Mouse (Mus musculus): ENCODE results near the gene Avpi1. TPM values are rescaled to one million over a fixed set of nuclear protein-coding genes. Genes with fewer than 3 reads are reported as not detected.
A peak's percentile ranks its signal among the peaks of the same experiment; 100 is the strongest.

The Avpi1 gene
- polyA plus RNA-seq, 2 experiments, result 16.5 to 34.8 TPM

GRCm38 (mm10) chr19:42147769-42148568 lies 19.1 kb upstream of the Avpi1 start:
- peak; percentile 12 for ATAC-seq (ENCODE audit: low FRiP score, low read depth)
- Histone ChIP-seq H3K4me3 (replicated peaks; ENCODE audit: low read length) (peak overlapping the region; percentile 83), H3K27me3 (ENCODE audit: control insufficient read depth, insufficient read depth, low read length) (no peaks in the 10 kb centered on the region)

GRCm38 (mm10) chr19:42147170-42147768 lies 18.4 kb upstream of the Avpi1 start, which contains the start of gene Marveld1:
Gene Marveld1, plus strand, starts transcription at chr19:42147400.
- Histone ChIP-seq H3K9me3 (ENCODE audit: control insufficient read depth, low read length) (no peaks in the 10 kb centered on the region), H3K9ac (ENCODE audit: low read depth, low read length, severe bottlenecking) (peak within 1 kb of the TSS; percentile 89), H3K4me1 (ENCODE audit: control insufficient read depth, insufficient read depth, low read length) (peaks cover 29% of the 10 kb centered on the region), H3K36me3 (ENCODE audit: control insufficient read depth, insufficient read depth, low read length) (peaks cover 11% of the 10 kb centered on the region), H3K27ac (replicated peaks; ENCODE audit: low read depth, low read length) (peak within 1 kb of the TSS; percentile 94), H3K4me3 (replicated peaks; ENCODE audit: low read length) (peak within 1 kb of the TSS; percentile 83), H3K4me2 (replicated peaks; ENCODE audit: low read depth, low read length, severe bottlenecking) (peak within 1 kb of the TSS; percentile 79), H3K27me3 (ENCODE audit: control insufficient read depth, insufficient read depth, low read length) (no peaks in the 10 kb centered on the region)
- peak; percentile 53; the same call in 1 of the 2 replicates for TF ChIP-seq POLR2A (IDR thresholded peaks at IDR 0.05; ENCODE audit: borderline replicate concordance, extremely low read depth, insufficient read depth, insufficient read length)
- peak; percentile 87 for DNase-seq (ENCODE audit: low spot score)
- under 1% methylated on average over 46 of the region's 57 CpGs for WGBS
- ATAC-seq (ENCODE audit: low FRiP score, low read depth), result peak; percentile 84

More at GRCm38 (mm10) chr19:42147769-42148568, 19.1 kb upstream of the Avpi1 start:
- Histone ChIP-seq H3K27ac (replicated peaks; ENCODE audit: low read depth, low read length) (peak overlapping the region; percentile 94), H3K36me3 (ENCODE audit: control insufficient read depth, insufficient read depth, low read length) (peaks cover 13% of the 10 kb centered on the region), H3K9me3 (ENCODE audit: control insufficient read depth, low read length) (no peaks in the 10 kb centered on the region), H3K4me1 (ENCODE audit: control insufficient read depth, insufficient read depth, low read length) (peaks cover 29% of the 10 kb centered on the region), H3K9ac (ENCODE audit: low read depth, low read length, severe bottlenecking) (peak overlapping the region; percentile 89), H3K4me2 (replicated peaks; ENCODE audit: low read depth, low read length, severe bottlenecking) (peak overlapping the region; percentile 79)
- no peak for TF ChIP-seq POLR2A (IDR thresholded peaks at IDR 0.05; ENCODE audit: borderline replicate concordance, extremely low read depth, insufficient read depth, insufficient read length)
- under 1% methylated on average over 52 of the region's 63 CpGs for WGBS
- DNase-seq (ENCODE audit: low spot score), result no peak

GRCm38 (mm10) chr19:42146276-42147010 lies 17.6 kb upstream of the Avpi1 start:
- Histone ChIP-seq H3K27me3 (ENCODE audit: control insufficient read depth, insufficient read depth, low read length) (no peaks in the 10 kb centered on the region), H3K4me2 (replicated peaks; ENCODE audit: low read depth, low read length, severe bottlenecking) (peak overlapping the region; percentile 79), H3K4me1 (ENCODE audit: control insufficient read depth, insufficient read depth, low read length) (peaks cover 29% of the 10 kb centered on the region), H3K36me3 (ENCODE audit: control insufficient read depth, insufficient read depth, low read length) (peaks cover 9% of the 10 kb centered on the region), H3K9me3 (ENCODE audit: control insufficient read depth, low read length) (no peaks in the 10 kb centered on the region), H3K27ac (replicated peaks; ENCODE audit: low read depth, low read length) (peak overlapping the region; percentile 94), H3K9ac (ENCODE audit: low read depth, low read length, severe bottlenecking) (peak overlapping the region; percentile 89), H3K4me3 (replicated peaks; ENCODE audit: low read length) (peak overlapping the region; percentile 83)
- ATAC-seq (ENCODE audit: low FRiP score, low read depth) (no peak), DNase-seq (ENCODE audit: low spot score) (no peak)
- TF ChIP-seq POLR2A (IDR thresholded peaks at IDR 0.05; ENCODE audit: borderline replicate concordance, extremely low read depth, insufficient read depth, insufficient read length), result no peak
- 87% methylated on average over 9 of the region's 9 CpGs for WGBS

- WGBS, result 89% methylated on average over 2 of the region's 2 CpGs
- TF ChIP-seq POLR2A (IDR thresholded peaks at IDR 0.05; ENCODE audit: borderline replicate concordance, extremely low read depth, insufficient read depth, insufficient read length), result no peak
- no peak for DNase-seq (ENCODE audit: low spot score)
These were observed 16.9 kb upstream of the Avpi1 start for GRCm38 (mm10) chr19:42145731-42146130.

GRCm38 (mm10) chr19:42145210-42145609 lies 16.4 kb upstream of the Avpi1 start:
- H3K27ac ChIP-seq (replicated peaks; ENCODE audit: low read depth, low read length), result no peak overlapping the region
- peaks cover 24% of the 10 kb centered on the region for H3K4me1 ChIP-seq (ENCODE audit: control insufficient read depth, insufficient read depth, low read length)
- H3K9me3 ChIP-seq (ENCODE audit: control insufficient read depth, low read length), result no peaks in the 10 kb centered on the region
- no peak overlapping the region for H3K9ac ChIP-seq (ENCODE audit: low read depth, low read length, severe bottlenecking)
- WGBS, result 67% methylated on average over 4 of the region's 4 CpGs
- no peak overlapping the region for H3K4me2 ChIP-seq (replicated peaks; ENCODE audit: low read depth, low read length, severe bottlenecking)
- no peak for TF ChIP-seq POLR2A (IDR thresholded peaks at IDR 0.05; ENCODE audit: borderline replicate concordance, extremely low read depth, insufficient read depth, insufficient read length)
- ATAC-seq (ENCODE audit: low FRiP score, low read depth), result no peak
- H3K4me3 ChIP-seq (replicated peaks; ENCODE audit: low read length), result no peak overlapping the region
- H3K27me3 ChIP-seq (ENCODE audit: control insufficient read depth, insufficient read depth, low read length), result no peaks in the 10 kb centered on the region
- no peaks in the 10 kb centered on the region for H3K36me3 ChIP-seq (ENCODE audit: control insufficient read depth, insufficient read depth, low read length)
- no peak for DNase-seq (ENCODE audit: low spot score)

More at GRCm38 (mm10) chr19:42145731-42146130, 16.9 kb upstream of the Avpi1 start:
- no peak overlapping the region for H3K27ac ChIP-seq (replicated peaks; ENCODE audit: low read depth, low read length)
- H3K27me3 ChIP-seq (ENCODE audit: control insufficient read depth, insufficient read depth, low read length), result no peaks in the 10 kb centered on the region
- peaks cover 2% of the 10 kb centered on the region; the same call in 1 of the 2 replicates for H3K36me3 ChIP-seq (ENCODE audit: control insufficient read depth, insufficient read depth, low read length)
- peaks cover 29% of the 10 kb centered on the region for H3K4me1 ChIP-seq (ENCODE audit: control insufficient read depth, insufficient read depth, low read length)
- no peak overlapping the region for H3K4me2 ChIP-seq (replicated peaks; ENCODE audit: low read depth, low read length, severe bottlenecking)
- no peak overlapping the region for H3K4me3 ChIP-seq (replicated peaks; ENCODE audit: low read length)
- no peak for ATAC-seq (ENCODE audit: low FRiP score, low read depth)
- H3K9ac ChIP-seq (ENCODE audit: low read depth, low read length, severe bottlenecking), result no peak overlapping the region
- H3K9me3 ChIP-seq (ENCODE audit: control insufficient read depth, low read length), result no peaks in the 10 kb centered on the region

Measured in limb, embryonic 14.5 days (tissue).